Mouse (Mus musculus): ENCODE data around the gene Atp5j. TPM values are rescaled to one million over a fixed set of nuclear protein-coding genes. Genes with fewer than 3 reads are reported as not detected.

Gene Atp5j
- polyA plus RNA-seq (2021; fragmentation: Nextera tagmentation) = 1,242 and 1,296 TPM in 2 replicates
- long read RNA-seq, experiment 1, transcript Atp5j-208 (3 exons, 526 nt) = minor isoform, 12 of 711 reads
- long read RNA-seq, experiment 1, transcript Atp5j-203 (4 exons, 680 nt) = minor isoform, 6 of 711 reads
- long read RNA-seq, experiment 1, transcript Atp5j-202 (6 exons, 742 nt) = minor isoform, 10 of 711 reads
- long read RNA-seq, experiment 1, transcript Atp5j-201 (5 exons, 809 nt) = major isoform, 185 of 711 reads
- long read RNA-seq, experiment 1, partial matches to known transcripts = 434 of 711 reads
- long read RNA-seq, experiment 1, other reads (novel, unspliced or antisense) = 63 of 711 reads
- long read RNA-seq, experiment 2, transcript Atp5j-203 (4 exons, 680 nt) = minor isoform, 9 of 87 reads
- long read RNA-seq, experiment 2, transcript Atp5j-201 (5 exons, 809 nt) = major isoform, 33 of 87 reads
- long read RNA-seq, experiment 2, partial matches to known transcripts = 27 of 87 reads
- long read RNA-seq, experiment 2, other reads (novel, unspliced or antisense) = 11 of 87 reads

GRCm38 (mm10) chr16:84835441-84835822 is at the start of gene Atp5j:
Atp5j (minus strand) TSS chr16:84835625.

DNA sequence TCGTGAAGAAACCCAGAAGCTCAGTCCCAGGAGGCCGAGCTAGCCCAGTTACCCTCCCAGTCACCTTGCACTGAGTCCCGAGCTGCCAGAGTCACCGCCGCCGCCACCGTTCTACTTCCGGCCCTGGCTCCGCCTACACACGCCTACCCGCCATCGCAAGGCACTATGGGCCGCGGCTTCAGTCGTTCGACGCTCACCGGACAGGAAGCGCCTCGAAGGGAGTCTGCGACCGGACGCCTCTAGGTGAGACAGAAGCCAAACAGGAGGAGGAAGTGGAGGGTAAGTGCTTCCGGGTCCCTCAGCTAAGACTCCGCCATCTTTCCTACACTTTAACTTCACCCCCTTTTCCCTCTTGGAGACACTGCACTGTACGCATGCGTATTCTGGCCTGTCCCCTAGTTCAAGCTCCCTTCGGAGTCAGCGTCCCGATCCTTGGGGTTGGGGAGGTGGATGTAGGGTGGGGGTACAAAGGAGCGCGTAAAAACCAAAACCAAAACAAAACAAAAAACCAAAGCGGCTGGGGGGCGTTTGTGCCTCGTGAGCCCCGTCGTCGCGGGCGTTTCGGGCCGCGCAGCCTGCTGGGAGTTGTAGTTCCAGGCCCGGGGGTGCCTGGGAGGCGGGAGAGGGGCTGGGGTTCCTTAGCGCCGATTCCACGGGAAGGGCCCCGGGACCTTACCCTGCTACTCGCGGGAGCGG is 532 bp downstream of the Atp5j start, which contains the start of gene Gabpa:
TSS of gene Gabpa (plus strand) at position 181 of the 696 bp plus-strand sequence.

Other genes starting within 250 kb of the Atp5j start
- 47.5 and 53.5 TPM in 2 replicates for gene Mrpl39, start 99.9 kb downstream of the Atp5j start, polyA plus RNA-seq (2021; fragmentation: Nextera tagmentation)
- gene Jam2, start 61.5 kb downstream of the Atp5j start, polyA plus RNA-seq (2021; fragmentation: Nextera tagmentation) = 42.2 and 45.0 TPM in 2 replicates
- gene Gabpa, start 700 bp downstream of the Atp5j start, polyA plus RNA-seq (2021; fragmentation: Nextera tagmentation) = 4.3 and 5.5 TPM in 2 replicates